Mouse (Mus musculus) heart, embryonic 14.5 days (tissue): ENCODE data around the gene Tinf2. TPM values are rescaled to one million over a fixed set of nuclear protein-coding genes. Genes with fewer than 3 reads are reported as not detected.

Source experiments
- ATAC-seq: fragments of 200-750 bp; cut with Nextera tagmentation; 2 replicates; pipeline ENCODE4 v1.8.0; 2017; ENCODE audit warnings: low read depth, moderate TSS enrichment; ENCODE audit not compliant: insufficient number of reproducible peaks, insufficient read depth, low FRiP score
- H3K27ac ChIP-seq, 2 experiments: fragments of 200-500 bp in 1 of 2; fragments of 300-500 bp in 1 of 2; sonication (generic) in 1 of 2; replicated peaks in 1 of 2; 2 replicates each; pipeline ENCODE4 v1.5.1; 2012 to 2014; ENCODE audit warnings: low read depth in 2 of 2, low read length in 2 of 2, control low read depth in 1 of 2, mild to moderate bottlenecking in 1 of 2, mixed read lengths in 1 of 2; ENCODE audit not compliant: control insufficient read depth in 1 of 2, insufficient read depth in 1 of 2
- H3K27me3 ChIP-seq: fragments of 300-500 bp; sonication (generic); 2 replicates; pipeline ENCODE4 v1.6.1; 2014; ENCODE audit warnings: mild to moderate bottlenecking, low read length, control low read depth; ENCODE audit not compliant: control insufficient read depth, insufficient read depth
- H3K36me3 ChIP-seq: fragments of 300-500 bp; sonication (generic); 2 replicates; pipeline ENCODE4 v1.6.1; 2014; ENCODE audit warnings: mild to moderate bottlenecking, control low read depth, low read length, mixed read lengths; ENCODE audit not compliant: control insufficient read depth, insufficient read depth
- H3K4me1 ChIP-seq, 2 experiments: fragments of 200-500 bp in 1 of 2; fragments of 300-500 bp in 1 of 2; sonication (generic) in 1 of 2; 2 replicates each; pipeline ENCODE4 v1.6.1; 2012 to 2014; ENCODE audit warnings: low read length in 2 of 2, control low read depth in 1 of 2, mixed read lengths in 1 of 2; ENCODE audit not compliant: control insufficient read depth in 2 of 2, insufficient read depth in 2 of 2
- H3K4me2 ChIP-seq: fragments of 300-500 bp; sonication (generic); 2 replicates; pipeline ENCODE4 v1.6.1; 2014; ENCODE audit warnings: mild to moderate bottlenecking, low read length
- H3K4me3 ChIP-seq, 2 experiments: fragments of 200-500 bp in 1 of 2; fragments of 300-500 bp in 1 of 2; sonication (generic) in 1 of 2; 2 replicates each; pipeline ENCODE4 v1.5.1; 2012 to 2014; ENCODE audit warnings: low read length in 2 of 2, mild to moderate bottlenecking in 2 of 2, control low read depth in 1 of 2, low read depth in 1 of 2, moderate library complexity in 1 of 2; ENCODE audit not compliant: control insufficient read depth in 1 of 2, insufficient read depth in 1 of 2
- H3K9ac ChIP-seq: fragments of 300-500 bp; sonication (generic); 2 replicates; pipeline ENCODE4 v1.6.1; 2014; ENCODE audit warnings: mild to moderate bottlenecking, low read length
- H3K9me3 ChIP-seq: fragments of 300-500 bp; sonication (generic); 2 replicates; pipeline ENCODE4 v1.6.1; 2016; ENCODE audit warnings: low read length, control low read depth; ENCODE audit not compliant: control insufficient read depth
- WGBS: fragments of 180-500 bp; shearing (Covaris S2); extraction: QIAGEN DNeasy Blood & Tissue Kit; methylation state at CpG from one replicate; pipeline ENCODE4 v1.1.7; 2014; 5-methylcytosine and 5-hydroxymethylcytosine counted together
- polyA plus RNA-seq: library from polyadenylated mRNA; unstranded; fragments of >200 nt; fragmentation: Nextera tagmentation; extraction: Ambion mirVana; gene quantifications from 2 replicates; pipeline ENCODE4 v1.2.1, GENCODE M21; 2014

The Tinf2 gene
- polyA plus RNA-seq, 1 experiment from 2014 or later = 28.7 TPM

- Histone ChIP-seq H3K27ac (peak overlapping the region in 1 of 2 experiments; percentile 75; a peak in 2 of 4 replicates), H3K4me3 (peak overlapping the region; percentile 81 to 89), H3K4me1 (no peaks in the 10 kb centered on the region), H3K9ac (peak overlapping the region; percentile 87; the same call in 1 of the 2 replicates), H3K9me3 (no peaks in the 10 kb centered on the region), H3K4me2 (peak overlapping the region; percentile 76), H3K27me3 (no peaks in the 10 kb centered on the region), H3K36me3 (peaks cover 25% of the 10 kb centered on the region)
- 50% methylated on average over 8 of the region's 8 CpGs for WGBS
- no peak for ATAC-seq
Measured at GRCm38 (mm10) chr14:55722438-55722945, 40.9 kb upstream of the Tinf2 start.

GRCm38 (mm10) chr14:55721700-55722437 is 40.2 kb upstream of the Tinf2 start, which contains the start of gene Rabggta:
Rabggta (minus strand) TSS chr14:55722263.
- ATAC-seq = peak; percentile 87
- Histone ChIP-seq H3K4me3 (peak within 1 kb of the TSS; percentile 81 to 89), H3K27ac (peak within 1 kb of the TSS in 1 of 2 experiments; percentile 75; a peak in 2 of 4 replicates), H3K4me2 (peak within 1 kb of the TSS; percentile 76), H3K9ac (peak within 1 kb of the TSS; percentile 87), H3K9me3 (no peaks in the 10 kb centered on the region), H3K4me1 (no peaks in the 10 kb centered on the region), H3K27me3 (no peaks in the 10 kb centered on the region), H3K36me3 (peaks cover 31% of the 10 kb centered on the region)
- WGBS = under 1% methylated on average over 50 of the region's 50 CpGs

GRCm38 (mm10) chr14:55721076-55721475 is 39.5 kb upstream of the Tinf2 start:
- Histone ChIP-seq H3K9ac (peak overlapping the region; percentile 87; the same call in 1 of the 2 replicates), H3K4me1 (no peaks in the 10 kb centered on the region), H3K9me3 (no peaks in the 10 kb centered on the region), H3K4me2 (peak overlapping the region; percentile 76), H3K27ac (no peak overlapping the region), H3K4me3 (peak overlapping the region in 1 of 2 experiments; percentile 89; a peak in 3 of 4 replicates), H3K36me3 (peaks cover 36% of the 10 kb centered on the region), H3K27me3 (no peaks in the 10 kb centered on the region)
- WGBS = 86% methylated on average over 6 of the region's 6 CpGs
- no peak for ATAC-seq

- Histone ChIP-seq H3K4me3 (no peak overlapping the region), H3K27ac (no peak overlapping the region), H3K36me3 (peaks cover 36% of the 10 kb centered on the region), H3K4me2 (no peak overlapping the region), H3K4me1 (no peaks in the 10 kb centered on the region), H3K9me3 (no peaks in the 10 kb centered on the region), H3K27me3 (no peaks in the 10 kb centered on the region), H3K9ac (no peak overlapping the region)
- no peak for ATAC-seq
- WGBS = 89% methylated on average over 12 of the region's 12 CpGs
Measured at GRCm38 (mm10) chr14:55720666-55721065, 39.0 kb upstream of the Tinf2 start.

- no peak overlapping the region for H3K4me3 ChIP-seq
- no peak overlapping the region for H3K27ac ChIP-seq
- H3K27me3 ChIP-seq = no peaks in the 10 kb centered on the region
- H3K9ac ChIP-seq = no peak overlapping the region
- no peaks in the 10 kb centered on the region for H3K4me1 ChIP-seq
- no peaks in the 10 kb centered on the region for H3K9me3 ChIP-seq
- 86% methylated on average over 6 of the region's 6 CpGs for WGBS
- no peak for ATAC-seq
- H3K36me3 ChIP-seq = peaks cover 36% of the 10 kb centered on the region
- H3K4me2 ChIP-seq = no peak overlapping the region
Measured at GRCm38 (mm10) chr14:55719737-55720136, 38.1 kb upstream of the Tinf2 start.

- 69% methylated on average over 8 of the region's 8 CpGs for WGBS
- Histone ChIP-seq H3K4me2 (no peak overlapping the region), H3K27me3 (peaks cover 17% of the 10 kb centered on the region; the same call in 1 of the 2 replicates), H3K9me3 (no peaks in the 10 kb centered on the region), H3K27ac (no peak overlapping the region), H3K4me1 (peaks cover 5 to 11% of the 10 kb centered on the region in 2 experiments; a peak in 2 of 4 replicates), H3K36me3 (peaks cover 36% of the 10 kb centered on the region), H3K9ac (no peak overlapping the region), H3K4me3 (no peak overlapping the region)
- no peak for ATAC-seq
Measured at GRCm38 (mm10) chr14:55716884-55717283, 35.3 kb upstream of the Tinf2 start.

- Histone ChIP-seq H3K4me3 (no peak overlapping the region), H3K4me2 (no peak overlapping the region), H3K36me3 (peaks cover 36% of the 10 kb centered on the region), H3K9ac (no peak overlapping the region), H3K27ac (no peak overlapping the region), H3K27me3 (peaks cover 23% of the 10 kb centered on the region; the same call in 1 of the 2 replicates), H3K4me1 (peaks cover 5 to 11% of the 10 kb centered on the region in 2 experiments; a peak in 2 of 4 replicates), H3K9me3 (no peaks in the 10 kb centered on the region)
- ATAC-seq = no peak
- 92% methylated on average over 6 of the region's 6 CpGs for WGBS
Measured at GRCm38 (mm10) chr14:55716271-55716670, 34.7 kb upstream of the Tinf2 start.
